In the genomic region with DNA sequence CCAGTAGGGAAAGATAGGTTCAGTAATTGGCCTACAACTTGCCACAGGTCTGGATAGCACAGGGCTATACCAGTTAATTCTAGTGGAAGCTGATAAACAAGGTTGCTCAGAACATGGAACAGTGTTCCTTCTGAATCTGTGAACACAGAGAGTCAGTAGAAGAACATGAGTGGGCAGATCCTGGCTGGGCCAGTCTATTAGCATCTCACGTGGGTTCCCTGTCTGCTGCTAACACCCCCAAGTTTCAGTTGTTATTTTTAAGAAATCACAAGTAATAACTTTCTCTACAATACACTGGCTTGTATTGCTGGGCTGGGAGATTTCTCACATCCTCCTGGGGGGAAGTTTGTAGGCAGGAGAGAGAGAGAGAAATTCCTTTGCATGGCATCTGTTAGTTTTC, we compare ENCODE assay signal across 16 mouse cellular contexts.
A peak's percentile ranks its signal among the peaks of the same experiment; 100 is the strongest.
DNase-seq lines count a peak whose midpoint lies in the region.
"Had no signal": no experiment of that assay in that cellular context is flagged by ENCODE, and none has a peak within 500 bp of the region (broad histone marks: within the 10 kb centered on the region; RNA-seq: fewer than 3 reads in every experiment).

No protein-coding gene starts in this region.

- intact Hi-C loops in left cerebral cortex, postnatal 14 days (cut with DNase I) = no loop called here

- peak; percentile 16 to 60 for DNase-seq in layer of hippocampus, adult 18-20 months (ENCODE audit: low spot score in 2 of 2)
- DNase-seq in layer of hippocampus, postnatal 10 days (ENCODE audit: low spot score in 2 of 2) = no peak
- DNase-seq in brain, adult 2 months (ENCODE audit: low read depth, low spot score) = peak; percentile 80
- peak; percentile 42 to 65 for DNase-seq in frontal cortex, postnatal 36 days (ENCODE audit: low spot score in 2 of 2)
- peak; percentile 50 to 74 for DNase-seq in left cerebral cortex, postnatal 14 days (ENCODE audit: low spot score in 2 of 2)
- DNase-seq in lung, adult 18-20 months = no peak
- DNase-seq in adipocyte (ENCODE audit: low spot score) = no peak
- no peak for DNase-seq in thymus, adult 18-20 months
- DNase-seq: adrenal gland, postnatal 36 days; cerebellum, adult 11 months; cerebellum, postnatal 10 days; gastrocnemius, postnatal 14 days; heart, adult 11 months; heart, postnatal 10 days; lung, adult 2 months; lung, postnatal 14 days had no signal

Comparison
In these comparisons a context has a peak if more than half of its experiments do, and no peak if none do; other contexts are left out.
1. DNase-seq: peak in layer of hippocampus, adult 18-20 months (2 of 2), brain, adult 2 months (single experiment), frontal cortex, postnatal 36 days (2 of 2) and left cerebral cortex, postnatal 14 days (2 of 2); none in layer of hippocampus, postnatal 10 days (0 of 2), lung, adult 18-20 months (0 of 2), adipocyte (single experiment) and thymus, adult 18-20 months (0 of 2).